Mouse (Mus musculus) fibroblast of lung, adult 2 months (primary cell): Measurements from ENCODE around the gene Aebp1.

Experiments used
- DNase-seq: peaks from one replicate; pipeline ENCODE4 v3.0.0-alpha.2; 2011; ENCODE audit warnings: low read depth

Gene Aebp1

DNA sequence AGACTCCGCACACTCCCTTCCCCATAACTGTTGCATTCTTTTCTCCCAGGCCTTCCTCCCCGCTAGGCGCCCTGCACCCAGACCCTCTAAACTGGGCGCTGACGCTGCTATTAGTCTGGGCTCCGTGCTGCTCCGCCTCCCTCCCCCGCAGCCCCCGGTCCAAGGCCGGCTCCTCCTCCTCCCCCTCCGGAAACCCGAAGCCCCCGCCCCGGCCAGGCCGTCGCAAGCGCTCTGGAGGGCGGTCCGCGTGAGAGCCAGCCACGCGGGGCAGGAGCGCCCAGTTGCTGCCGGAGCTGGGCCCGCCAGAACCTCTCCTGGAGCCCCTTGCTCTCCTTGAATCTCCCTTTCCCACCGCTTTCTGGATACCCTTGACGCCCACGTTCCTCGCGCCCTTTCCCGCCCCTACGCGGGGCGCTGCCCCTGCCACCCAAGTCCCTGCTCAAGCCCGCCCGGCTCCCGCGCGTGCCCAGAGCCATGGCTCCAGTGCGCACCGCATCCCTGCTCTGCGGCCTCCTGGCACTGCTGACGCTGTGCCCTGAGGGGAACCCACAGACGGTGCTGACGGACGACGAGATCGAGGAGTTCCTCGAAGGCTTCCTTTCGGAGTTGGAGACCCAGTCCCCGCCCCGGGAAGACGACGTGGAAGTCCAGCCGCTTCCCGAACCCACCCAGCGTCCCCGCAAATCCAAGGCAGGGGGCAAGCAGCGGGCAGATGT, at the start of gene Aebp1:
Gene Aebp1, plus strand, starts transcription at position 270 of the 716 bp plus-strand sequence.
- DNase-seq: peak; percentile 72

DNA sequence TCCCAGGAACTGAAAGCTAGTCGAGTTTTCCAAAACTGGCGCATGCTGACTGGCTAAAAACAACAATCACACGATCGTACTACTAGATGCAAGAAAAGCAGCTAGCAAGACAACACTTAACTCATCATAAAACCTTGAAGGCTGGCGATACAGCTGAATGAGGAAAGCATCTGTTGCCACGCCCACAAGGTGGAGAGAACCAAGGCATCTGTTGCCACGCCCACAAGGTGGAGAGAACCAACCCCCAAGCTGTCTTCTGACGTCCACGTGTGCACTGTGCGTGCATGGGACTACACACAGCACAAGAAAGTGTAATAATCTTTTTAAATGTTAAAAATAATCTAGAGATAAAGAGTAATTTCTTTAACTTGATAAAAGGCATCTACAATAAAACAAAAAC, 48.4 kb upstream of the Aebp1 start:
- DNase-seq: no peak

DNA sequence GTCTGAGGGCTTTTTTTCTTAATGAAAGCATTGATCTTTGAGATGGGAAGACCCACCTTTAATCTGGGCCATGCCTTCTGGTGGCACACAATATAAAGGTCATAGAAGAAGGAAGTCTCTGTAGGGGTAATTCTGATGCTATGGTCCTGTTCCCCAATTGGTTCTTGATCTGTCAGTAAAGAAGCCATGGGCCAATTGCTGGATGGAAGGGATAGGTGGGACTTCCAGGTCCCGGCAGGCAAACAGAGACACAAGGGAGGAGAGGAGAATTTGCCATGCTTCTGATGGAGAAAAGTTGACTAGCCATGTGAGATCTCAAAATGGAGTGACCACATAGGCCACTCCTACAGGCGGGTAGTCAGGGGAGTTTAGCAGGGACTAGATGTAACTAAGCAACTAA, 42.5 kb upstream of the Aebp1 start:
- DNase-seq: no peak

DNA sequence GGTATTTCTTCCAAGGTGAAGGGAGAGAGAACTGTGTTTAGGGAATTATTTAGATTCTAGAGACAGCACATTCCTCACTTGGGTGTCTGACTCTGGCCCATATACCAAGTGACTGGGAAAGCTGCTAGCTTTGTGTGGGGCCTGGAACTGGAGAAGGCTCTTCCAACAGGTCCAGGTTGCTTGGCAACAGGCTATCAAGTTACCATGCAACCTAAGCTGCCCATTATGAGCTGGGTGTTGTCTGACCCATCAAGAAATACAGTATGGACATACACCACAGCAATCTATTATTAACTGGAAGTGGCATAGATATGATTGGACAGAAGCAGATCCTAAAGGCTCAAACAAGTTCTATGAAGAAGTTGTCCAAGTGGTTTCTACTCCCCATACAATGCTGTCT, 36.3 kb upstream of the Aebp1 start:
- no peak for DNase-seq

DNA sequence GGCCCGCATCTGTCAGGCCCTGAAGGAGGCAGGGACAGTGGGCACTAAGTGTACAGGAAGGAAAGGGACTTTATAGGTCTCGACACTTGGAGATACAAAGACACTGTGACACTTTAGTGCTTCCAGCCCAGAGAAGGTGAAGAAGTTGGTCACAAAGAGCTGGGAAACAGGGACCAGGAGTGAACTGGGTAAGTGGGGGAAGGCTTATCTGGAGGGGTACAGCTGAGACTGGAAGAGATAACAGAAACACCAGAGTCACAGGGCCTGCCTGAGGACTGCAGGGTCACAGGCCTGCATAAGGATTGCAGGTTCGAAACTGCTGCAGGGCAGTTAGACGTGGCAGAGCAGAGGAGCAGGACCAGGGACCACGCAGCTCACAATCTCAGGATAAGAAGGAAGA, 33.8 kb upstream of the Aebp1 start:
- no peak for DNase-seq

DNA sequence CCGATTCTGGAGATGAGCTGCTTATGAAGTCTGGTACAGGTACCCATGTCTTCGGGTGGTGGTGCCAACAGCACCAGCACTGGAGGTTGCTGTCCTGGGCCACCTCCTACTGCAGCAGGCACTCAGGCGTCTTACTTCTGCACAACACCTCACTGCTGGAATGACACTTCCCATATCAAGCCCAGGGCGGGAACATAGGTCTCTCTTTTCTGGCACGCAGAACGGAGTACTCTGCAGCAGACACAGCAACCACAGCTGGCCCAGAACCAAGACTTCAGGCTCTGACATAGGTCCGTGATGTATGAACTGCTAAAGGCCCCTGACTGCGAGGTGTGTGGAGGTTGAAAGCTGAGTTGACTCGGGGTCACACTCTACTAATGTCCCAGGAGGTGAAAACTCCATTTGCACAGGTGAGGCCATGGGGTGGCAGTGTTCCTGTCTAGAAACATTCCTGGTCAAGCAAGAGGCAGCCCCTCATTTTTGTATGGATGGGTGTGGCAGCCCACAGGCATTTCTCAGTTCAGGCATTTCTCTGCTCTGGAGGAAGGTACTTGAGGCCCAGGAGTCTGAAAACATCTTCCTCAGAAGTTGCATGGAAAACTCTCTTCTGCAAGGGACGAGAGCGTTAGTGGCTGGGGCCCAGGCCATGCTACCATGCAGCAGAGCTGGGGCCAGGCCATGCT, 33.1 kb upstream of the Aebp1 start:
- no peak for DNase-seq

DNA sequence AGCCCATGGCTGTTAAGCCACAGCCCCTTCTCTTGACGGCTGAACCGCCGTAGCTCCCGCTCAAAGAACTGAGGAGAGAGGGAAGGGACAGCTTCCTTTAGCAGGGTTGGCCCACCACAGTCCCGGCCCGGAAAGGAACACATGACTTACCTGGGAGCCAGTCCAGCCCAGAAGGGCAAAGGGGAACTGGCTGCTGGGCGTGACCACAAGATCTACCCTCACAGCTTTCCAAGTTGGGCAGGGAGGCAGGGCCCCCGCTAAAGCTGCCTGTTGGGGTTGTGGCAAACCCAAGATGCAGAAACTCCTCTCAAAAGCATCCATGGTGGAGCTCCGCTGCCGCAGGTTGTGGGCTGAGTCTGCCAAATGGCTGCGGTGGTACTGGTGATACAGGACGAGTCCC, 32.4 kb upstream of the Aebp1 start:
- no peak for DNase-seq

DNA sequence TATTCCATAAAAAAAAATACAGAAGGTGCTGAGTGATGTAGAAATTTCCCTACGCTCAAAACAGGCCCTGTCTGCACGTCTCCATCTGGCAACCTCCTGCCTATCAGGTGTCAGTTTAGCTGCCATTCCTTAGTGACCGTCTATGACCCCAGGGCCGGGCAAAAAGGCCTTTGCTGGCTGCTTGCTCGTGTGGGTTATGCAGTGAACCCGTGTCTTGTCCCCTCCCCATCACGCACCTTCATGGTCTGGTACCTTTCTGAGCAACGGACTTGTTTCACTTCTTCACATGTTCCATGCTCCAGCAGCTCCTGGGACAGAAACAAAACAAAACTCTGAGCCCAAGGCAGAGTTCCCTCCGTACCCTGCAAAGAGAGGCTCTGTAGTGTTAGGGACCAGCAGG, 27.2 kb upstream of the Aebp1 start:
- no peak for DNase-seq

DNA sequence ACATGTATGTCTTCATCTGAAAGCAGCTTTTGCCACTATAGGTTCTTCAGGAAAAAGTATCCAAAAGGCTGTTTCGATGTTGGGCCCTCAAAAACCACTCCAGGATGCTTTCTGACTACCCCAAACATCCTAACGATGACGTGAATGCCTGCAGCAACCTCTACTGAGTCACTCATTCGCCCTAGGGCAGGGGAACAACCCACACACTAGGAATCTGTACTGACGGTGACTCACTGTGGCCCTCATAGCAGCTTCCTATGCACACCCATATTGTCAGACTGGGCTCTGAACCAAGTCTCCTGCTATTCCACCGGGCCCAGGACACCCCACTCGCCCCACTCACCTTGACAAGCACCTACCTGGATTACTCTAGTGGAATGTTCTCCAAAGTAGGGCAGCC, 26.7 kb upstream of the Aebp1 start:
- DNase-seq: no peak

DNA sequence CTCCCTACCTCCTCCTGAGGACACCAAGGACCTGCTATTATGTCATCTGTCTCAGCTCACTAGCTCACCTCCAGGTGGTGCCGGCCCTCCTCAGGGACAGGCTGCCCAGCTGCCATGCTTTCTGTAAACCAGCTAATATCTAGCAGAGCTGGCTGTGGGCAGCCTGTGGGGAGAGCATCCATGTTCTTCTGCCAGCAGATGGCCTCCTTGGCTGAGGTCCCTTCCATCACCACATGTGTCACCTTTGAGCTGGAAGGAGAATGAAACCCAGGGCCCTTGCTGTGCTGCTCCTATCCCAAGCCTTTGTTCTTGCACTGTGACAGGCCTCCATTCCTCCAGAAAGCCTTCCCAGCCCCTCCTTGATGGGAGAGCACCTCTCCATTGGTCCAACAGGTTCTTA, 25.6 kb upstream of the Aebp1 start:
- no peak for DNase-seq

DNA sequence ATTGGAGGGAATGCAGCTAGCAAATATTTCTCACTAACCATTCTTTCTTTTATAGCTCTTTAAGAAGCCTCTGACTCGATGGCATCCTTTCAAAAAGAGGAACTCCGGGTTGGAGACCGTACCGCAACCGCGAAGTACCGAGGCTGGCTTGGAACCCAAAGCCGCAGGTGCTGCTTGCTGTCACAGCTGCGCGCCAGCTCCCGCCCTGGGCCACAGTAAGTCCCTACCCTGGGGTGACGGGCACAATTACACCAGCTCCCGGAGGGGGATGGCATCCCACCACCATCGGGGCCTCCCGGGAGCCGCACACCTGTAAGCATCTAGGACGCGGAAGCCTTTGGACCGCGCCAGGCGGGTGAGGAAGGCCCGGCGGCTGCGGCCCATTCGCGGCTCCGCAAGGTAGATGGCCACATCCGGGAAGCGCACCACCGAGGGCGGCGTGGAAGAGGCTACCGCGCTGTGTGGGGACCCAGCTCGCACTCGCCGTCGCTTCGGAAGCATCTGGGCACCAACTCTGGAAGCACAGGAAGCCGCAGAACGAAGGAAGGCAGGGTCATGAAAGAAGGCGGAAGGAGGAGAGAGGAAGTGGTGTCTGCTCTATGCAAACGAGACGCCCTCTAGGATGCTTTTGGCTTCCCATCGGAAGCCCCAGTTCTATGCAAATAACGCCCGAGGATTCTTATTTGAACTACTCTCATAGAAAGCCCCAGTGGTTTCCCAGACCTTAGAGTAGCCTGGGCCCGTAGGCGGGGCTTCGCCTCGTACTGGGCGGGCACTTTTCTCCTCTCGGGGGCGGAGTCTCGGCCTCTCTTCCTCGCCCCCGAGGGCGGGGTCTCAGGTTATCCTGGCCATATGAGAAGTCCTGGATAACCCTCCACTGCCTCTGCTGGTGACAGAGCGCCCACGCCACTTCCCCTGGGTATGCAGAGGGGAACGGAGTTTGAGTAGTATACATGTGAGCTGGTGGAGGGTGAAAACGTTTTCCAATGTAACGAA, 24.2 kb upstream of the Aebp1 start, which contains the start of gene Polm:
Gene Polm, minus strand, starts transcription at position 766 of the 996 bp plus-strand sequence.
- DNase-seq: peak; percentile 86

DNA sequence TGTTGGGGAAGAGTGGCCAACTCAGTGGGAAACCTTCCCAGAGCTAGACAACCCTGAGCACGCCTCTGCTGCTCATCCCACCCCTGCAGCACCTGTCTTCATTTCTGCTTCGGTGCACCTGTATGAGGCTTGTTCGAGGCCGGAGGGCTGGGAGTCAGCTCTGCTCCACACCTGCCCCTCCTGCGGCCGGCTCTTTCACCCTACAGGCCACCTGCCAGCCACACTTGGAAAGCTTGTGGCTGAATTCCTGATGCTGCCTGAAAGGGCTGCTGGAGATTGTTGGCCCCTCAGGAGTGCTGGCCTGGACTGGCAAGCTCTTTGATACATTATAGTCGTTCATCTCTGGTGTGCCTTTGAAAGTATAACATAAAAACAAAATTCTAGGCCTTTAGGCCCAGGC, 21.4 kb upstream of the Aebp1 start:
- no peak for DNase-seq

DNA sequence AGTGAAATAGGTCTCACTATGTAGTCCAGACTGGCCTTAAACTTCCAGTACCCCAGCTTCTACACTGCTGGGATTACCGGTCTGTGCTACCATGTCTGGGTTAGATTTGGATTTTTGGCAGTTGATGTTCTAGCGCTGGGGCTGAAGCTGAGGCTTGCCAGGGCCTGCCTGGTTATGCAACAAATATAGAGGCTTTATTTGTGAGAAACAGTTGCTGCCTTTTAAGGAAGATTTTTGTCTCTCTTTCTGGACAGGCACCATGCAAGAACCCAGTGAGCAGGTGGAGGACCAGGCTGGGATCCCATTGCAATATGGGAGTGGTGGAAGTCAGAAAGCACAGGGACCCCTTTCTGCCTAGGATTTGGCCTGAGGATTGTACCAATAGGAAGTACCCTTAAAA, 20.0 kb upstream of the Aebp1 start:
- no peak for DNase-seq

DNA sequence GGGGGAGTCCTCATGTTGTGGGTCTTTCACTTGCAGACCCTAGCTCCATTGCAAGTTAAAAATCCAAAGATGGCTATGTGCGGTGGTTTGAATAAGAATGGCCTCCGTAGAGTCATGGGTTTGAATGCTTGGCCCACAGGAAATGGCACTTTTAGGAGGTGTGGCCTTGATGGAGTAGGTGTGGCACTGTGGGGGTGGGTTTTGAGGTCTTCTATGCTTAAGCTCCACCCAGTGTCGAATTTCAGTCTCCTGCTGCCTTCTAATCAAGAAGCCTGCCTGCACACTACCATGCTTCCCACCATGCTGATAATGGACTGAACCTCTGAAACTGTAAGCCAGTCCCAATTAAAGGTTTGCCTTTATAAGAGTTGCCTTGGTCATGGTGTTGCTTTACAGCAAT, 18.6 kb upstream of the Aebp1 start:
- DNase-seq: no peak

DNA sequence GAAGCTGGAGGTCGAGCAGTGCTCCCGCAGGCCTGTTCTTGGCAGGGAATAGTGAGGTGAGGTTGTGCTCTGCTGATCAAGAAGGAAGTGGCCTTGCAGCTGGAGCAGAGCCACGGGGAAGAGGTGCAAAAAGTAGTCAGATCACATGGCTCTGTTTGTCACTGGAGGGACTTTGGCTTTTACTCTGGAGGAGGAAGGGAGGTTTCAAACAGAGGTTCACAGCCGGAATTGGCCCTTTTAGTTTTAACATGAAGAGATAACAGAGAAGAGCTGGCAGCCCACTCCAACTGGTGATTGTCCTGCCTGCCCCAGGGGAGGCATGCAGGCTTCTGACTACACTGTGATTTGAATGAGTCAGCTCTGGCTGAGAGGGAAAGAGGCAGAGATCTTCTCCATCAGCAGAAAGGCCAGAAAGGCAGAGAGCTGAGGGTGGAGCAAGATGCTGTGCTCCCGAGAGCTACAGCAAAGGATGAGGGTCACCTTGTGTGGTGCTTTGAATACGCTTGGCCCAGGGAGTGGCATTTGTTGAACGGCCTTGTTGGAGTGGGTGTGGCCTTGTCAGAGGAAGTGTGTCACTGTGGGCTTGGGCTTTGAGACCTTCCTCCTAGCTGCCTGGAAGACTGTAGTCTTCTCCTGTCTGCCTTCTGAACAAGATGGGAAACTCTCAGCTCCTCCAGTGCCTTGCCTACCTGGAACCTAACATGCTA, 15.0 kb upstream of the Aebp1 start:
- DNase-seq: no peak

DNA sequence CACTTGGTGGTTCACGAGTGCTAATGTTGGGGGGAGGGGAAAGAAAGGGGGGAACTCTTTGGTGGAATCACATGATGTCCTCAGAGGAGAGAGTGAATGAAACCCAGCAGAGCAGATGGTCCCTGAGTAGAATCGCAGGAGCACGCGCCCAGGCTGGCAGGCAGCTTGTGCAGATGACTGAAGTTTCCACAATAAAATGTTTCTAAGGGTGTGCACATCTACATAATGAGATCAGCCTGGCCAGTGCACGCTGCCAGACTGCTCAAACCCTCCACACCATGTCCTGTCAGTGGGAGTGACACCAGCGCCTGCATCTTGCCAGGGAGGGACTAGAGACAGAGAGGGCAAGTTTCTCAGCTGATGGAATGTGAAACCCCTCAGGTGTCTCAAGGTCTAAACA, 13.0 kb upstream of the Aebp1 start:
- DNase-seq: peak; percentile 87

DNA sequence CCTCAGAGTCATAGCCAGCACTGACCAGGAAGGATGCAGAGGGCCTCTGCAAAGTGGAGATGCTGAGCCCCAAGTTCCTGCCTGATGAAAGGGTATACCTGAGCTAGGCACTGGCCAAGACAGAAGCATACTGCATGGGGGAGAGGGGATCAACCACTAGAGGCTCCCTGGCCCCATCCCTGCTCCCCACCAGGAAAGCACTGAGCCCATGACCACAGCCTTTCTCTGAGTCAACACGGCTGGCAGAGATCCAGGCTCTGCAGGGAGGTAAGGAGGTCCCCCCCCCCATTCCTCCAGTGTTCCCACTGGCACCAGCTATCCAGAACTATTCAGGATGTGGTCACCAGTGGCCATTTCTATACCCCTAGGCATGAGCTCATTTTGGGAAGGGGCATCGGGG, 12.4 kb upstream of the Aebp1 start:
- DNase-seq: peak; percentile 81

DNA sequence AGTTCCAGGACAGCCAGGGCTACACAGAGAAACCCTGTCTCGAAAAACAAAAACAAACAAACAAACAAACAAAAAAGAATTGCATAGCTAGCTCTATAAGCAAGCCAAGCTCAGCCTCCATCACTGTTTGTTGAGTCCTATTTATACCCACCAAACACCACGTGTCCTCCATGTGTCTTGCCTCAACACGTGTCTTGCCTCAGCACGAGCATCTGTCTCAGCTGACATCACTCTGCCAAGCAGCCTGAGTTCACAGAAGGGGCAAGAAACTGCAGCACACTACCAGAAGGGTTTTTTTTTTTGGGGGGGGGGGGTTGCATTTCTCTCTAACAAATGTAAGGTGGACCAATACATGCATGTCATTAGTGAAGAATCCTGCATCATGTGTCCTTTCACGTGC, 11.3 kb upstream of the Aebp1 start:
- no peak for DNase-seq

DNA sequence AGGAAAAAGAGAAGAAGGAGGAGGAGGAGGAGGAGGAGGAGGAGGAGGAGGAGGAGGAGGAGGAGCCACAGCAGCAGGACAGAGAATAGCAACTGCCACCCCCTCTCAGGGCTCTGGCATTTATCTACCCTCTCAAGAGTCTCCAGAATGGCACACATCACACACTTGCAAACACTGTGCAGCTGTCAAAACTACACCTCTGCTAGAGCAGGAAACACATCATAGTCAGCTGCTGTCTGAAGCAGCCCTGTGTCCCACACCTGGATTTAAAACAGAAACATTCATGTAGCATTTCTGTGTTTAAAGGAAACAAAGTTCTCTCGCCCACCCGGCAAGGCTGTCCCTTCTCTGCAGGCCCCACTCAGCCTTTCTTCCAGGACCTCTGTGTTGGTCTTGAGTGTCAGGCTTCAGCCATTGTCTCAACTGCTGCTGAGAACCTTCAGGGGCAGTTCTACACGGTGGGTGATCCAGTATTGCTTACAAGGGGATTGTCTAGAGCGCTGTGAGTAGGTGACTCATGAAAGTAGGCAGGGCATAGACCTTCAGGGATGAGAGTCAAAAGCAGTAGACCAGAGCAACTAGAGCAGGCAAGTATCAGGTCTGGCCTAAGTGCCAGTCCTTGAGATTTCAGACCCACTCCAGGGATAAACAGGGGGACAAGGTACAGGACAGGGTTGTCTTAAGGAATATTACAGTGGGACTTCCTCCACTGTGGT, 10.6 kb upstream of the Aebp1 start:
- no peak for DNase-seq

DNA sequence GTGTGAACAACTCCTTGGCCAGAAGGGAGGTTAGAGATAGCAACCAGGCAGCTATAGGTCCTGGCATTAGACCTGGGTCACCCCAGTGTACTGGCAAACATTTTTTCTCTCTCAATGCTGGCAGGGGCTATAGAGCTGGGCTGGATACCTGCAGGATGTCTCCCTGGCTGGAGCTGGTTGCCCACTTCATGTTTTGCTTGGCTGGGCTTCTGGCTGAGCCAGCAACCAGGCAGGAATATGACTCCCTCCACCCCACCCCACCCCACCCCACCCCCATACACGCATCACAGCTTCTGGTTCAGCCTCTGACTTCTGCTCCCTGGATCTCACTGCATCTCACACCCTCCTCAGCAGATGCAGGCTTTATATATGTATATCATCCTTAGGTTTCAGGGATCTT, 9.4 kb upstream of the Aebp1 start:
- no peak for DNase-seq

DNA sequence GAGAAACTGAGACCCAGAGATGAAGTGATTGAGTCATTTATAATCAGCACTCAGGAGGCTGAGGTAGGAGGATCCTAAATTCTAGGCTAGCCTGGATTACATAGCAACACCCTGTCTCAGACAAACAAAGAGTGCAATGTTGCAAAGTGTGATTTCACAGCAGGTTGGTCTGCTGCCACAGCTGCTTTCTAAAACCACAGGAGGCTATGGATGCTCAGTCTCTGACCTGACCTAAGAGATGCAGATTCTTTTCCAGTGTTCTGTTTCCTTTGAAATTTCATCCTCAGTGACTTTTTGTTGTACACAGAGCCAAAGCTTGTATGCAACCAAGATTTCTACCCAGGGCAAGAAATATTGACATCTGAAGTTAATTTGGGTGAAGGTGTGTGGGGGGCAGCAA, 6.3 kb upstream of the Aebp1 start:
- DNase-seq: peak; percentile 97
